Mouse (Mus musculus): ENCODE results near the gene Cryga. TPM values are rescaled to one million over a fixed set of nuclear protein-coding genes. Genes with fewer than 3 reads are reported as not detected.
"Not testable (repeated sequence)": the region's sequence is repeated elsewhere in the genome, so short reads cannot be mapped to it uniquely, and the experiment has no call there.

The Cryga gene
- polyA plus RNA-seq, 1 experiment from 2014 or later, result not detected

- DNase-seq (ENCODE audit: low spot score) (no peak), ATAC-seq (replicated peaks; ENCODE audit: low FRiP score, low TSS enrichment, low read depth) (no peak)
- H3K27ac ChIP-seq (ENCODE audit: low read depth), result no peak overlapping the region
- no peak overlapping the region for H3K4me2 ChIP-seq (ENCODE audit: low read length)
- 15% methylated on average over 5 of the region's 5 CpGs for WGBS
- no peaks in the 10 kb centered on the region for H3K36me3 ChIP-seq (ENCODE audit: control insufficient read depth, insufficient read depth, low read length)
- H3K4me3 ChIP-seq (ENCODE audit: low read depth, low read length), result no peak overlapping the region
- H3K9me3 ChIP-seq (ENCODE audit: control insufficient read depth, low read length), result no peaks in the 10 kb centered on the region
- H3K27me3 ChIP-seq (replicated peaks; ENCODE audit: control insufficient read depth, insufficient read depth, low read length), result no peaks in the 10 kb centered on the region
- H3K4me1 ChIP-seq (replicated peaks; ENCODE audit: control insufficient read depth, insufficient read depth, low read length), result no peaks in the 10 kb centered on the region
- no peak overlapping the region for H3K9ac ChIP-seq (ENCODE audit: low read length)
Measured at GRCm38 (mm10) chr1:65075607-65076006, 27.6 kb downstream of the Cryga start.

DNA sequence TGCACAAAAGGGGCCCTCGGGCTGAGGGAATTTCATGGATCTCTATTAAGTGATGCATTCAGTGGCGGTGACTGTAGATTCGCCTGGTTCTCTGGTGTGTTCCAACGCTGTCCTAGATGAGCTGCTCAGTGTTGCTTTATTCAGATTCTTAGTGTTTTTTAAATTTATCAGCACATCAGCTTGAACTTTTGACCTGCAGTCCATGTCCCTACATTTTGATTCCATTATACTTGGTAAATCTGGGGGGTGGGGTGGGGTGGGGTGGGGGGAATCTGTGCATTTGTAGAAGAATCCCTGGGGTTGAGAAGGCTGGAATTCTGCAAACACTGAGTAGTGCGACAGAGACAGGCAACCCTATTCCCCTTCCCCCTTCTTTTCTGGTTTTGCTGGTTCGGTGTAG is 29.6 kb downstream of the Cryga start, which contains the start of gene Crygc:
Gene Crygc, minus strand, starts transcription at position 101 of the 400 bp plus-strand sequence.
- Histone ChIP-seq H3K9ac (ENCODE audit: low read length) (no peak within 1 kb of the TSS), H3K9me3 (ENCODE audit: control insufficient read depth, low read length) (no peaks in the 10 kb centered on the region), H3K36me3 (ENCODE audit: control insufficient read depth, insufficient read depth, low read length) (no peaks in the 10 kb centered on the region), H3K4me3 (ENCODE audit: low read depth, low read length) (no peak within 1 kb of the TSS), H3K27me3 (replicated peaks; ENCODE audit: control insufficient read depth, insufficient read depth, low read length) (no peaks in the 10 kb centered on the region), H3K4me1 (replicated peaks; ENCODE audit: control insufficient read depth, insufficient read depth, low read length) (no peaks in the 10 kb centered on the region), H3K27ac (ENCODE audit: low read depth) (no peak within 1 kb of the TSS), H3K4me2 (ENCODE audit: low read length) (no peak within 1 kb of the TSS)
- ATAC-seq (replicated peaks; ENCODE audit: low FRiP score, low TSS enrichment, low read depth) (no peak), DNase-seq (ENCODE audit: low spot score) (no peak)
- WGBS, result 62% methylated on average over 6 of the region's 6 CpGs

DNA sequence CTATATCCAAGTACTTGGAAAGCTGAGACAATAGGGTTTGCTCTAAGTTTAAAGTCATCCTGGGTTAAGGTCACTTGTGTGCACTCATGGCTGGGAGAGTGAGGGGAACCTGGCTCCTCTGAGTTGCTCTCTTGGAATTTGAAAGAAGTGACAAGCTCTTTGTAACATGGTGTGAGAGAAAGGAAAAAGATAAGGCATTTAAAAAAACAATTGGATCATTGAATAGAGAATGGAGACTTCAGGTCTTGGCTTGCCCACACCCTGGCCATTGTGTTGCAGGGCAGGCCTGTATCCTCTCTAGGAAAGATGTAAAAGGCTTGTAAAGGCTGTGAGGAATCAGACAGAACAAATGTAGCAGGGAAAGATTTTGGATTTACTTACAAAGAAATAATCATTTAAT is 35.3 kb downstream of the Cryga start:
- DNase-seq (ENCODE audit: low spot score), result no peak
- H3K27ac ChIP-seq (ENCODE audit: low read depth), result no peak overlapping the region
- no peak for ATAC-seq (replicated peaks; ENCODE audit: low FRiP score, low TSS enrichment, low read depth)
- no peaks in the 10 kb centered on the region for H3K4me1 ChIP-seq (replicated peaks; ENCODE audit: control insufficient read depth, insufficient read depth, low read length)
- H3K4me2 ChIP-seq (ENCODE audit: low read length), result no peak overlapping the region
- no peaks in the 10 kb centered on the region for H3K27me3 ChIP-seq (replicated peaks; ENCODE audit: control insufficient read depth, insufficient read depth, low read length)
- H3K9ac ChIP-seq (ENCODE audit: low read length), result no peak overlapping the region
- no peaks in the 10 kb centered on the region for H3K9me3 ChIP-seq (ENCODE audit: control insufficient read depth, low read length)
- H3K36me3 ChIP-seq (ENCODE audit: control insufficient read depth, insufficient read depth, low read length), result no peaks in the 10 kb centered on the region
- no peak overlapping the region for H3K4me3 ChIP-seq (ENCODE audit: low read depth, low read length)

DNA sequence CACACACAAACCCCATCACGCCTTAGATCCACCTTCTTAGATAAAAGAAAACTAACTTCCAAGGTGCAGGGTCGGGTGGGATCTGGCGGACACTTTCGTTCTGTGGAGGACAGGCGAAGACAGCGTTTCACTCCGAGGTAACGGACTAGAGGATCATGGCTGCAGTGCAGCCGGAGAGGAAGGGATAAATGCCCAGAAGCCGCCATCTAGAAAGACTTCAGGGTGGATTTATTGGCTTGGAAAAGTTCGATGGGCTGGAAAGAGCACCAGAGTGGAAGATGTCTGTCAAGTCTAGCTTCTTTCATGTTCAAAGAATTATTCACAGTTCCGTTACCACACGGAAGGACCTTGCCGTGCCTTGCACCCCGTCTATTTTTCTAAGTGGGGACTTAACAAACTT is 39.0 kb downstream of the Cryga start:
- Histone ChIP-seq H3K36me3 (ENCODE audit: control insufficient read depth, insufficient read depth, low read length) (no peaks in the 10 kb centered on the region), H3K27me3 (replicated peaks; ENCODE audit: control insufficient read depth, insufficient read depth, low read length) (no peaks in the 10 kb centered on the region), H3K9me3 (ENCODE audit: control insufficient read depth, low read length) (no peaks in the 10 kb centered on the region), H3K4me2 (ENCODE audit: low read length) (no peak overlapping the region), H3K9ac (ENCODE audit: low read length) (no peak overlapping the region), H3K4me1 (replicated peaks; ENCODE audit: control insufficient read depth, insufficient read depth, low read length) (no peaks in the 10 kb centered on the region), H3K4me3 (ENCODE audit: low read depth, low read length) (no peak overlapping the region), H3K27ac (ENCODE audit: low read depth) (no peak overlapping the region)
- 89% methylated on average over 15 of the region's 15 CpGs for WGBS
- ATAC-seq (replicated peaks; ENCODE audit: low FRiP score, low TSS enrichment, low read depth) (no peak), DNase-seq (ENCODE audit: low spot score) (no peak)

GRCm38 (mm10) chr1:65063352-65063751 is 39.8 kb downstream of the Cryga start, which contains the start of gene Crygd:
Crygd (minus strand) TSS chr1:65063452.
- ATAC-seq (replicated peaks; ENCODE audit: low FRiP score, low TSS enrichment, low read depth) (no peak), DNase-seq (ENCODE audit: low spot score) (no peak)
- no peaks in the 10 kb centered on the region for H3K4me1 ChIP-seq (replicated peaks; ENCODE audit: control insufficient read depth, insufficient read depth, low read length)
- no peak within 1 kb of the TSS for H3K4me2 ChIP-seq (ENCODE audit: low read length)
- H3K9me3 ChIP-seq (ENCODE audit: control insufficient read depth, low read length), result no peaks in the 10 kb centered on the region
- 88% methylated on average over 8 of the region's 8 CpGs for WGBS
- no peak within 1 kb of the TSS for H3K4me3 ChIP-seq (ENCODE audit: low read depth, low read length)
- H3K27ac ChIP-seq (ENCODE audit: low read depth), result no peak within 1 kb of the TSS
- no peaks in the 10 kb centered on the region for H3K27me3 ChIP-seq (replicated peaks; ENCODE audit: control insufficient read depth, insufficient read depth, low read length)
- H3K9ac ChIP-seq (ENCODE audit: low read length), result no peak within 1 kb of the TSS
- H3K36me3 ChIP-seq (ENCODE audit: control insufficient read depth, insufficient read depth, low read length), result no peaks in the 10 kb centered on the region

DNA sequence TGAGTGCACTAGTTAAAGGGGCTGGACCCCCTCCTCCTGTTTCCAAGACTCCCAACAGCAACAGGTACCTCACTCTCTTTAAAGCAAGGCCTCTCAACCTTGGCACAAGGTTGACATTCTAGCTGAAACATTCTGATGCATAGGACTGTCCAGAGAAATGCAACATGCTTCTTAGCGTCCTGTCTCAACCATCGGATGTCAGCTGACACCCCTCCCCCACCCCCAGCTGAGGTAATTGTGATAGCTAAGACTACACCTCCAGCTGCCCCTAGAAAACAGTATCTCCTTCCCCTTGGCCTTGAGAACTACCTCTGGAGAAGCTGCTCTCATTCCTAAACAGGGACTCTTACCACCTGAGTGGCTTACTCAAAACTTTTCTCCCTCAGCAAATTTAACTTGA is 51.0 kb downstream of the Cryga start:
- WGBS, result 32% methylated on average over 2 of the region's 2 CpGs
- ATAC-seq (replicated peaks; ENCODE audit: low FRiP score, low TSS enrichment, low read depth), result no peak
- H3K27me3 ChIP-seq (replicated peaks; ENCODE audit: control insufficient read depth, insufficient read depth, low read length), result no peaks in the 10 kb centered on the region

GRCm38 (mm10) chr1:65051696-65052095 is 51.5 kb downstream of the Cryga start:
- no peak for ATAC-seq (replicated peaks; ENCODE audit: low FRiP score, low TSS enrichment, low read depth)
- Histone ChIP-seq H3K9me3 (ENCODE audit: control insufficient read depth, low read length) (0 out of 2 replicates have a peak, but pooled peaks cover 4% of the 10 kb centered on the region), H3K4me3 (ENCODE audit: low read depth, low read length) (no peak overlapping the region), H3K27me3 (replicated peaks; ENCODE audit: control insufficient read depth, insufficient read depth, low read length) (no peaks in the 10 kb centered on the region), H3K27ac (ENCODE audit: low read depth) (no peak overlapping the region), H3K4me2 (ENCODE audit: low read length) (no peak overlapping the region), H3K4me1 (replicated peaks; ENCODE audit: control insufficient read depth, insufficient read depth, low read length) (no peaks in the 10 kb centered on the region), H3K9ac (ENCODE audit: low read length) (no peak overlapping the region), H3K36me3 (ENCODE audit: control insufficient read depth, insufficient read depth, low read length) (no peaks in the 10 kb centered on the region)
- 61% methylated on average over 7 of the region's 7 CpGs for whole genome bisulfite sequencing
- DNase-seq (ENCODE audit: low spot score), result no peak

More for the DNA sequence above, 51.0 kb downstream of the Cryga start:
- H3K9me3 ChIP-seq (ENCODE audit: control insufficient read depth, low read length), result 0 out of 2 replicates have a peak, but pooled peaks cover 4% of the 10 kb centered on the region
- no peak overlapping the region for H3K4me2 ChIP-seq (ENCODE audit: low read length)
- H3K4me1 ChIP-seq (replicated peaks; ENCODE audit: control insufficient read depth, insufficient read depth, low read length), result no peaks in the 10 kb centered on the region
- H3K36me3 ChIP-seq (ENCODE audit: control insufficient read depth, insufficient read depth, low read length), result no peaks in the 10 kb centered on the region
- DNase-seq (ENCODE audit: low spot score), result no peak
- H3K4me3 ChIP-seq (ENCODE audit: low read depth, low read length), result no peak overlapping the region
- no peak overlapping the region for H3K9ac ChIP-seq (ENCODE audit: low read length)
- H3K27ac ChIP-seq (ENCODE audit: low read depth), result no peak overlapping the region

- ATAC-seq (replicated peaks; ENCODE audit: low FRiP score, low TSS enrichment, low read depth); DNase-seq (ENCODE audit: low spot score); H3K36me3 ChIP-seq (ENCODE audit: control insufficient read depth, insufficient read depth, low read length); H3K9me3 ChIP-seq (ENCODE audit: control insufficient read depth, low read length); H3K27ac ChIP-seq (ENCODE audit: low read depth); H3K9ac ChIP-seq (ENCODE audit: low read length); H3K4me1 ChIP-seq (replicated peaks; ENCODE audit: control insufficient read depth, insufficient read depth, low read length); H3K4me2 ChIP-seq (ENCODE audit: low read length); H3K4me3 ChIP-seq (ENCODE audit: low read depth, low read length); H3K27me3 ChIP-seq (replicated peaks; ENCODE audit: control insufficient read depth, insufficient read depth, low read length): not testable (repeated sequence)
- WGBS, result 74% methylated on average over 10 of the region's 12 CpGs
Measured at GRCm38 (mm10) chr1:65050952-65051351, 52.2 kb downstream of the Cryga start, which contains the start of gene Cryge. Cryge (minus strand) TSS chr1:65051149.

Measured in intestine, embryonic 14.5 days (tissue).